Mouse (Mus musculus) bone marrow macrophage, adult 2 months (primary cell): ENCODE measurements around the gene Rho.

Experiments used
- CTCF ChIP-seq: IDR thresholded peaks from 2 replicates; pipeline ENCODE4 v1.5.1; 2012; ENCODE audit warnings: low read depth, mild to moderate bottlenecking, low read length, moderate library complexity
- POLR2A ChIP-seq: IDR thresholded peaks from 2 replicates; pipeline ENCODE4 v1.6.1; 2012; ENCODE audit warnings: mild to moderate bottlenecking, low read depth, low read length, borderline replicate concordance

GRCm38 (mm10) chr6:115897117-115897516, 34.4 kb upstream of the Rho start:
- TF ChIP-seq CTCF, result no peak
- TF ChIP-seq POLR2A, result no peak
